Mouse (Mus musculus): ENCODE results near the gene Ankrd33b. TPM values are rescaled to one million over a fixed set of nuclear protein-coding genes. Genes with fewer than 3 reads are reported as not detected.
A peak's percentile ranks its signal among the peaks of the same experiment; 100 is the strongest.

The Ankrd33b gene
- total RNA-seq, 1 experiment from 2014 or later: 9.1 TPM

GRCm38 (mm10) chr15:31345366-31345765 lies 22.2 kb downstream of the Ankrd33b start:
- no peak for ATAC-seq (replicated peaks; ENCODE audit: insufficient number of reproducible peaks, low FRiP score, low TSS enrichment, poor library complexity, severe bottlenecking)

- ATAC-seq (replicated peaks; ENCODE audit: insufficient number of reproducible peaks, low FRiP score, low TSS enrichment, poor library complexity, severe bottlenecking): no peak
Measured at GRCm38 (mm10) chr15:31344811-31345211, 22.7 kb downstream of the Ankrd33b start.

GRCm38 (mm10) chr15:31343602-31344001 lies 23.9 kb downstream of the Ankrd33b start:
- ATAC-seq (replicated peaks; ENCODE audit: insufficient number of reproducible peaks, low FRiP score, low TSS enrichment, poor library complexity, severe bottlenecking): no peak

- ATAC-seq (replicated peaks; ENCODE audit: insufficient number of reproducible peaks, low FRiP score, low TSS enrichment, poor library complexity, severe bottlenecking): no peak
Measured at GRCm38 (mm10) chr15:31342496-31342901, 25.0 kb downstream of the Ankrd33b start.

GRCm38 (mm10) chr15:31342001-31342400 lies 25.5 kb downstream of the Ankrd33b start:
- peak; percentile 40; the same call in 1 of the 2 replicates for ATAC-seq (replicated peaks; ENCODE audit: insufficient number of reproducible peaks, low FRiP score, low TSS enrichment, poor library complexity, severe bottlenecking)

GRCm38 (mm10) chr15:31338656-31339291 lies 28.8 kb downstream of the Ankrd33b start:
- 0 out of 2 replicates have a peak, but pooled peaks have one; percentile 5 for ATAC-seq (replicated peaks; ENCODE audit: insufficient number of reproducible peaks, low FRiP score, low TSS enrichment, poor library complexity, severe bottlenecking)

GRCm38 (mm10) chr15:31337983-31338382 lies 29.5 kb downstream of the Ankrd33b start:
- no peak for ATAC-seq (replicated peaks; ENCODE audit: insufficient number of reproducible peaks, low FRiP score, low TSS enrichment, poor library complexity, severe bottlenecking)

- no peak for ATAC-seq (replicated peaks; ENCODE audit: insufficient number of reproducible peaks, low FRiP score, low TSS enrichment, poor library complexity, severe bottlenecking)
Measured at GRCm38 (mm10) chr15:31337192-31337741, 30.3 kb downstream of the Ankrd33b start.

GRCm38 (mm10) chr15:31336685-31337084 lies 30.8 kb downstream of the Ankrd33b start:
- peak; percentile 69 for ATAC-seq (replicated peaks; ENCODE audit: insufficient number of reproducible peaks, low FRiP score, low TSS enrichment, poor library complexity, severe bottlenecking)

GRCm38 (mm10) chr15:31334829-31335228 lies 32.7 kb downstream of the Ankrd33b start:
- ATAC-seq (replicated peaks; ENCODE audit: insufficient number of reproducible peaks, low FRiP score, low TSS enrichment, poor library complexity, severe bottlenecking): no peak

GRCm38 (mm10) chr15:31332541-31333163 lies 34.9 kb downstream of the Ankrd33b start:
- no peak for ATAC-seq (replicated peaks; ENCODE audit: insufficient number of reproducible peaks, low FRiP score, low TSS enrichment, poor library complexity, severe bottlenecking)

- ATAC-seq (replicated peaks; ENCODE audit: insufficient number of reproducible peaks, low FRiP score, low TSS enrichment, poor library complexity, severe bottlenecking): no peak
Measured at GRCm38 (mm10) chr15:31331742-31332141, 35.8 kb downstream of the Ankrd33b start.

GRCm38 (mm10) chr15:31328082-31328614 lies 39.4 kb downstream of the Ankrd33b start:
- no peak for ATAC-seq (replicated peaks; ENCODE audit: insufficient number of reproducible peaks, low FRiP score, low TSS enrichment, poor library complexity, severe bottlenecking)

- ATAC-seq (replicated peaks; ENCODE audit: insufficient number of reproducible peaks, low FRiP score, low TSS enrichment, poor library complexity, severe bottlenecking): no peak
Measured at GRCm38 (mm10) chr15:31325660-31326354, 41.7 kb downstream of the Ankrd33b start.

- no peak for ATAC-seq (replicated peaks; ENCODE audit: insufficient number of reproducible peaks, low FRiP score, low TSS enrichment, poor library complexity, severe bottlenecking)
Measured at GRCm38 (mm10) chr15:31324551-31324950, 43.0 kb downstream of the Ankrd33b start.

- no peak for ATAC-seq (replicated peaks; ENCODE audit: insufficient number of reproducible peaks, low FRiP score, low TSS enrichment, poor library complexity, severe bottlenecking)
Measured at GRCm38 (mm10) chr15:31323684-31324083, 43.8 kb downstream of the Ankrd33b start.

GRCm38 (mm10) chr15:31320598-31321377 lies 46.7 kb downstream of the Ankrd33b start:
- ATAC-seq (replicated peaks; ENCODE audit: insufficient number of reproducible peaks, low FRiP score, low TSS enrichment, poor library complexity, severe bottlenecking): no peak

- no peak for ATAC-seq (replicated peaks; ENCODE audit: insufficient number of reproducible peaks, low FRiP score, low TSS enrichment, poor library complexity, severe bottlenecking)
Measured at GRCm38 (mm10) chr15:31319046-31319445, 48.5 kb downstream of the Ankrd33b start.
